Mouse (Mus musculus) 3T3-L1 (cell line): ENCODE measurements at regions not wholly inside any gene's neighbourhood (a gene's known extent, or its start where the extent isn't known, plus 50 kb on each side); places are given as distances from the start of the nearest gene placed in this dataset.

Experiments used
- DNase-seq: peaks from one replicate; pipeline ENCODE4 v3.0.0-alpha.2; 2015; ENCODE audit warnings: low read depth, low spot score

DNA sequence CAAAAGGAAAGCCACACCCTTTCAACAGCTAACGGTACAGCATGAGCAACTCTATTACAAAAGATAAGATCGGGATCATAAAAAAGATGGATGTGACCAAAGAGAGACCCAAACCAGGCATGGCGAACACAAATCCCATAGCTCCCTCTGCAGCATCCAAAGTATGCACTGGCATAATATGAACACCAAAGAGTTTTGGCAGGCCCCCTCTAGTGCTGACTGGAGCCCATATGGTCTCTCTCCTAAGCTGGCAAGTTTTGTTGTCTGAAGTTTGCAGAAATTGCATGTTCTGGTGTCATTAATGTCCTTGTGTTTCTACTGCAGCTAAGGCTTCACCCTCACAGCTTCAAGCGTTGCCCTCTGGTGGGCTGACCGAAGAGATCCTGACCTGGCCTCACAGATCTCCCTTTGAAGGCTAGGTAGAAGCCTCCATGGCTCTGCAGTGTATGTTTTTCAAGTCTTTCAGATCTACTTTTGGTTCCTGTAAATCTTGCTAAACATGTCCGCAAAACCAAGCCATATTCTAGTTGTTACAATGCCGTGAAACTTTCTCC lies 75.7 kb upstream of the Bcl2l14 start:
- DNase-seq: peak; percentile 32

DNA sequence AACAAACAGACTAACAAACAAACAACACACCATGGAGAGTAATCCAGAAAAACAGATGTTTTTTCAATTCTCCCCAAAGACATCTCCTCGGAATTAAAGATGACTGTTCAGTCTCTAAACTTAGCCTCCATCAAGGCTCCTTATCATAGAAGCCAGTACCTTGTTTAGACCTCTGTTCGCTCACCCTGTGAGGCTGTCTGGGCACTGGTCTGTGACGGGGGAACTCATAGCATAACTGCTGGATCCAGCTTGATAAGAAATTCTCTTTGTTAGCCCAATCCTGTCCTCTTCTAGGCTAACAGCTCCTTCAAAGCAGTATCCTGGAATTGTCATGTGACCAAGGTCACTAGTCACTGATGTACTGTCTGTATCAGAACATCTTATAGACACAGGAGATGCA lies 72.1 kb upstream of the Bcl2l14 start:
- DNase-seq: no peak

DNA sequence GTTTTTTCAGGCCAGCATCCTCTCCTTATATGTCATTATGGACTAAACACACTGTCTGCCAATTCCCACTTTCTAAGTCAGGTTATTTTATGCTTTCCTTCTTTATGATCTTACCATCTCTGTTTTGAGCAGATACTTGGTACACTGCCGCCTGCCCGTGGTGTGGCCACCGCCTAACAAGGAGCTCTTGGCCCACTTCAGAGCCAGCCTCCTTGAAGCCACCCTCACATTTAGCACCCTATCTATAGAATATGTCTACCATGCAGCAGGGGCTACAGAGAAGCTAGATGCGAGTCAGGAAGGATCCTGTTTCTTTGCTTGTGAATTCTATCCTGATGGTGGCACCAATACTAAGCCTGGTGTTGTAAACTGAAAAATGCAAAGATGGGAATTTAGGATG lies 70.6 kb upstream of the Bcl2l14 start:
- no peak for DNase-seq

DNA sequence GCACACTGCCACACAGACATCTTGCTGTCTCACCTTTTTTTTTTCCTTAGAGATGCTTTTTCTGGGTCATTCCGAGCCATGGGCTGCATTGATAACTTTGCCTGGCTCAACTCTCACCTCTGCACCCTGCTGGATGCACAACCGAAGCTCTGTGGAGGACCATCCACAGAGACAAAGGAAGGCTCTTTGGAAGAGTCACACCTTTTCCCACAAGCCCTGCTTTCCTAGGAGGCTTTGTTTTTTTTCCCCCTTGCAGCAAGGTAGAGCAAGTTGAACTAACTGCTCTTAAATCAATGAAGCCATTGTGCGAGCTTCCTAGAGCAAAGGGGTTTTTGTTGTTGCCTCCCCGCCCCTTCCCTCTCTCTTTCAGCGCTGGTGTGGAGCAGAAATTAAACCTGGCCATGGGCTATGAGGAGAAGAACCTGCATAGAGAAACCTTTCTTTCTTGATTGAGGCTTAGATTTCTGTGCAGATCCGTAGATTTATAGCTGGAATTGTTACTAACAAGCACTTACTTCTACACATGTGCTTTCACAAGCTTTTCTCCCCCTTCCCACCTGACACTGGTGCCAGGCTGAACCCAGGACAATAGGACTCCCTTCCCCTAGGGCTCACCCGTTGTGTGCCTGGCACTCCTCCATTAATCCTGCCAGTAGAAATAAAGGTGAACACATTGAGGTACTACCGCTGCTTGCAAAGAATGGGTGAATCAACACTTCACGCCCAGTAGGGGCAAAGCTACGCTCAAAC lies 66.4 kb upstream of the Bcl2l14 start:
- DNase-seq: no peak

DNA sequence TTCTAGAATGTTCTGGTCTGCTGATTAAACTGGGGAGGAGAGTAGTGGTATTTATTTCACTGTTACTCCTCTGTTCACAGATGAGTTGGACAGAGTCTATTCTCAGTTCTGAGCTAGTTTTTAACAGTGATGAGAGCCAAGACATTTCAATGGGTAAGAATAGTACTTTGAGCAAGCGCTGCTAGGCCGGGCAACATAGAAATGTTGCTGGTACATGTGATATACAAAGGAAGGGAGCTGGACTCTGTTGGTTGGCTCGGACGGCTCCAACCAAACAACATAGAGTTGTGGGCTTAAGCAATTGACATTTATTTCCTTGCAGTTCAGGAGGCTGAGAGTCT lies 65.8 kb upstream of the Bcl2l14 start:
- no peak for DNase-seq

DNA sequence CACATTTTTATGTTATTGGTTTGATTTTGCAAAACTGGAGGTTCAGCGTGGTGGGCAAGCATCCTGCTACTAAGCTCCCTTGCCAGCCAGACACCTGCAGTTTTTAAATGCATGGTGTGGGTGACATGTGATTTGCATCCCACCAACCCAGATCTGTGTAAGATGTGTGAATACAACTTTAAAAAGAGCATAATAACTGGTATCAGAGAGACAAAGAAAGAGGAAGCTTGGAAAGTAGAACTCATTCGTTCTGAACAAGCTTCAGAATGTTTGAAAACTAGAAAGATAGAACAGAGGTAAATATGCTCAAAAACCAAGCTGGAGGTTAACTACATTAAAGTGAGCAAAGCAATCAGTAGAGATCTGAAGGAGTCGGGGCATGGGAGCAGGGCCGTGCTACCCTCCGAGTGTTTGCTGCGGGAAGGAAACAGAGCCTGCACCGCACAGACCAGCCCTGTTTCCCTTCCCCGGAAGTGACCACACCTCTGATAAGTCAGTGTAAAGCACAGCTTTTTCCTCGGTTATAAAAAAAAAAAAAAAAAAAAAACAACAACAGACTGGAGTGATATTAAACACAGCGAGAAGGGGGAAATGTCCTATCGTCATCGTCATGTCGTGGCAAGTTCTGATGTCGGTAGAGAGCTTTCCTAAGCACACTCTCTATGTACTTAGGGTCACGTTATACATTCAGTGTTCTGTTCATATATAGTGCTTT lies 63.2 kb upstream of the Bcl2l14 start:
- no peak for DNase-seq

DNA sequence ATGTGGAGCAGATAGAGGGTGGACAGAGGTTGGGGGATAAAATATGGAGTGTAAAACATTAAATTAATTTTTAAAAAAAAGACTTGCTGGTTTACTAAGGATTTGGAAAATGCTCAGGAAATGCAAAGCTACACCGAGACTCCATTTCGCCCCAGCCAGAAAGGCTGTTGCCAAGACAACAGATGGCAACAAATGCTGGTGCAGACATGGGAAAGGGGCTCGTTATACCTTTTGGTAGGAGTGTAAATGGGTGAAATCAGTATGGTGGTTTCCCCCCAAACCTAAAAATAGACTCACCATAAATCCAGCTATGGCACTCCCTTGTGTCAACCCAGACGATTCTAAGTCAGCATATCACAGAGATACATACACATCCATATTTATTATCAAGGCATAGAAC lies 60.4 kb upstream of the Bcl2l14 start:
- no peak for DNase-seq

DNA sequence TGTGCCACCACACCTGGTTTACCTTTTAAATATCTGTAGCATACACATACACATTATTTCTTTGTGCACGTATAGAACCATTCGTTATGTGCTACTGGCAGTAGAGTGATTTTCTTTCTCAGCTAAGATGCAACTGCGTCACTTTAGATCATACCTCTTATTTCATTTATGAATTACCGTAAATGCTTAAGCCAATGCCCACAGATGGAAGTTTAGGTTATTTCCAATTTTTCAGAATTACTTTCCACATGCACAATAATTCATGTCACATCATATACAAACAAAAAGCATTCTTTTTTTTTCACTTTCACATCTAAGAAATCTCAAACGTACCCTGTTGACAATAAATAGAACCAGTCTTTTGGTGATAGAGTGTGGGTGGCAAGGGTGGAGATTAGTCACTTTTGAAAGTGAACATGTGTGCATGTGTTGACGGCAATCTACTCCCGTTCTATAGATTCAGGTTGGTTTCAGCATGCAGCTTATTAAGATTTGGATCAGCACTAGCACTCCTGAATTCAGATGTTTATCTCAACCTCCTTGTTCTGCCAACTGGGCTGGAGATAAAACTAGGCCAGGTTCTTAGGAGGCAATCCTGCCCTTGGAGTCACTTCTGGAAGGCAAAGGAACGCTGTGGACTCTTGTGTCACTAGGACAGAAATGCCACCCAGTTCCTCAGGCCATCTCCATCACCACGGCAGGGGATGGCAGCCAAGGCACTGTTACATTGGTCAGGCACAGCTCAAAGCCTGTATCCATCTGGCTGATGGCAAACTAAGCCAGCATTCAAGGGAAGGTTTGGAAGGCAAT lies 53.1 kb upstream of the Bcl2l14 start:
- DNase-seq: no peak

DNA sequence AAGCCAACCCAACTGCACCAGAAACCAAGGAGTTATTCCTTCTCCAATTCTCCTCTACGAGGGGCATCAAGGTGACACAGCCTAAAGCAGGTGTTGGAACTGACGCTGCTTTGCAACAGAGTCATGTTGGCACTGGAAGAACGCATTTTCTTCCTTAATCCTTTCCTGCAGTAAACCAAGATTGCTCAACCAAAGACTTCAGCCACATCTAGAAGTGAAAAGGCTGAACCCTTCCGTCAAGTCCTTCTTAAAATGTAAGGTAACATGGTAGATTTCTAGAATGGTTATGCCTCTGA lies 52.6 kb upstream of the Bcl2l14 start:
- no peak for DNase-seq
